Mouse (Mus musculus) forebrain, embryonic 16.5 days (tissue): ENCODE results near the gene B4galt3. TPM values are rescaled to one million over a fixed set of nuclear protein-coding genes. Genes with fewer than 3 reads are reported as not detected.

Source experiments
- ATAC-seq: fragments of 200-750 bp; cut with Nextera tagmentation; 2 replicates; pipeline ENCODE4 v1.8.0; 2017; ENCODE audit warnings: mild to moderate bottlenecking, moderate library complexity
- H3K27ac ChIP-seq: fragments of 300-500 bp; sonication (generic); 2 replicates; pipeline ENCODE4 v1.5.1; 2014; ENCODE audit warnings: low read length, control low read depth
- H3K27me3 ChIP-seq: fragments of 300-500 bp; sonication (generic); replicated peaks from 2 replicates; pipeline ENCODE4 v1.6.1; 2014; ENCODE audit warnings: low read length; ENCODE audit not compliant: control insufficient read depth, insufficient read depth
- H3K36me3 ChIP-seq: fragments of 300-500 bp; sonication (generic); 2 replicates; pipeline ENCODE4 v1.6.1; 2014; ENCODE audit not compliant: control insufficient read depth, insufficient read depth
- H3K4me1 ChIP-seq: fragments of 300-500 bp; sonication (generic); replicated peaks from 2 replicates; pipeline ENCODE4 v1.6.1; 2014; ENCODE audit warnings: low read length; ENCODE audit not compliant: control insufficient read depth, insufficient read depth
- H3K4me2 ChIP-seq: fragments of 300-500 bp; sonication (generic); 2 replicates; pipeline ENCODE4 v1.6.1; 2014; ENCODE audit warnings: mild to moderate bottlenecking, low read length, control low read depth
- H3K4me3 ChIP-seq: fragments of 300-500 bp; sonication (generic); replicated peaks from 2 replicates; pipeline ENCODE4 v1.5.1; 2014; ENCODE audit warnings: mild to moderate bottlenecking, low read length, control low read depth
- H3K9ac ChIP-seq: fragments of 300-500 bp; sonication (generic); replicated peaks from 2 replicates; pipeline ENCODE4 v1.6.1; 2014; ENCODE audit warnings: low read depth, low read length, control low read depth
- H3K9me3 ChIP-seq: fragments of 300-500 bp; sonication (generic); 2 replicates; pipeline ENCODE4 v1.6.1; 2016; ENCODE audit warnings: low read length; ENCODE audit not compliant: control insufficient read depth
- WGBS: fragments of 180-500 bp; shearing (Covaris S2); extraction: QIAGEN DNeasy Blood & Tissue Kit; methylation state at CpG from one replicate; pipeline ENCODE4 v1.1.7; 2014; 5-methylcytosine and 5-hydroxymethylcytosine counted together
- polyA plus RNA-seq: library from polyadenylated mRNA; unstranded; fragments of >200 nt; fragmentation: Nextera tagmentation; extraction: Ambion mirVana; gene quantifications from 2 replicates; pipeline ENCODE4 v1.2.1, GENCODE M21; 2015

Gene B4galt3
- polyA plus RNA-seq: 111 and 114 TPM in 2 replicates

- WGBS: 3% methylated on average over 36 of the region's 36 CpGs
- Histone ChIP-seq H3K27me3 (no peaks in the 10 kb centered on the region), H3K36me3 (peaks cover 10% of the 10 kb centered on the region), H3K9ac (peak within 1 kb of the TSS; percentile 73), H3K27ac (peak within 1 kb of the TSS; percentile 14), H3K4me3 (peak within 1 kb of the TSS; percentile 61), H3K9me3 (no peaks in the 10 kb centered on the region), H3K4me2 (peak within 1 kb of the TSS; percentile 92), H3K4me1 (peaks cover 22% of the 10 kb centered on the region)
- peak; percentile 96 for ATAC-seq
Observed at GRCm38 (mm10) chr1:171269848-171270572, at the start of gene B4galt3. Gene B4galt3 (plus strand): TSS chr1:171270328.

GRCm38 (mm10) chr1:171220871-171221270, 49.3 kb upstream of the B4galt3 start:
- ATAC-seq: peak; percentile 24
- peak overlapping the region; percentile 80 for H3K4me2 ChIP-seq
- no peak overlapping the region for H3K27ac ChIP-seq
- peak overlapping the region; percentile 2; the same call in 1 of the 2 replicates for H3K4me3 ChIP-seq
- H3K9me3 ChIP-seq: no peaks in the 10 kb centered on the region
- no peak overlapping the region for H3K9ac ChIP-seq
- WGBS: 5% methylated on average over 10 of the region's 10 CpGs
- peaks cover 13% of the 10 kb centered on the region for H3K4me1 ChIP-seq
- no peaks in the 10 kb centered on the region for H3K27me3 ChIP-seq
- peaks cover 3% of the 10 kb centered on the region; the same call in 1 of the 2 replicates for H3K36me3 ChIP-seq

GRCm38 (mm10) chr1:171221281-171222193, 48.6 kb upstream of the B4galt3 start:
- peak overlapping the region; percentile 54 for H3K4me3 ChIP-seq
- H3K36me3 ChIP-seq: peaks cover 3% of the 10 kb centered on the region; the same call in 1 of the 2 replicates
- 6% methylated on average over 22 of the region's 22 CpGs for WGBS
- H3K27ac ChIP-seq: no peak overlapping the region
- H3K9ac ChIP-seq: peak overlapping the region; percentile 55
- peaks cover 13% of the 10 kb centered on the region for H3K4me1 ChIP-seq
- H3K9me3 ChIP-seq: no peaks in the 10 kb centered on the region
- H3K4me2 ChIP-seq: peak overlapping the region; percentile 80
- ATAC-seq: peak; percentile 10
- H3K27me3 ChIP-seq: no peaks in the 10 kb centered on the region

- peaks cover 3% of the 10 kb centered on the region; the same call in 1 of the 2 replicates for H3K36me3 ChIP-seq
- H3K9ac ChIP-seq: peak within 1 kb of the TSS; percentile 55
- H3K9me3 ChIP-seq: no peaks in the 10 kb centered on the region
- ATAC-seq: peak; percentile 96
- H3K4me3 ChIP-seq: peak within 1 kb of the TSS; percentile 54
- no peaks in the 10 kb centered on the region for H3K27me3 ChIP-seq
- H3K4me2 ChIP-seq: peak within 1 kb of the TSS; percentile 80
- WGBS: 1% methylated on average over 28 of the region's 28 CpGs
- peak within 1 kb of the TSS; percentile 5 for H3K27ac ChIP-seq
- peaks cover 13% of the 10 kb centered on the region for H3K4me1 ChIP-seq
Observed at GRCm38 (mm10) chr1:171222238-171223155, 47.6 kb upstream of the B4galt3 start, which contains the start of gene Tomm40l. Gene Tomm40l (minus strand): TSS chr1:171222514.

- peaks cover 2% of the 10 kb centered on the region; the same call in 1 of the 2 replicates for H3K36me3 ChIP-seq
- ATAC-seq: no peak
- peak overlapping the region; percentile 5; the same call in 1 of the 2 replicates for H3K27ac ChIP-seq
- H3K9me3 ChIP-seq: no peaks in the 10 kb centered on the region
- peak overlapping the region; percentile 37 for H3K4me2 ChIP-seq
- H3K27me3 ChIP-seq: no peaks in the 10 kb centered on the region
- 84% methylated on average over 6 of the region's 6 CpGs for WGBS
- H3K4me1 ChIP-seq: peaks cover 13% of the 10 kb centered on the region
- no peak overlapping the region for H3K9ac ChIP-seq
- peak overlapping the region; percentile 54; the same call in 1 of the 2 replicates for H3K4me3 ChIP-seq
Observed at GRCm38 (mm10) chr1:171223168-171223567, 47.0 kb upstream of the B4galt3 start.

- H3K9ac ChIP-seq: no peak overlapping the region
- H3K36me3 ChIP-seq: no peaks in the 10 kb centered on the region
- H3K4me2 ChIP-seq: no peak overlapping the region
- no peak overlapping the region for H3K27ac ChIP-seq
- H3K9me3 ChIP-seq: no peaks in the 10 kb centered on the region
- no peak overlapping the region for H3K4me3 ChIP-seq
- ATAC-seq: no peak
- 92% methylated on average over 2 of the region's 2 CpGs for WGBS
- H3K4me1 ChIP-seq: peaks cover 13% of the 10 kb centered on the region
- no peaks in the 10 kb centered on the region for H3K27me3 ChIP-seq
Observed at GRCm38 (mm10) chr1:171223796-171224195, 46.3 kb upstream of the B4galt3 start.

- Histone ChIP-seq H3K36me3 (no peaks in the 10 kb centered on the region), H3K4me1 (peaks cover 13% of the 10 kb centered on the region), H3K9me3 (no peaks in the 10 kb centered on the region), H3K4me2 (no peak within 1 kb of the TSS), H3K4me3 (no peak within 1 kb of the TSS), H3K9ac (no peak within 1 kb of the TSS), H3K27ac (no peak within 1 kb of the TSS), H3K27me3 (no peaks in the 10 kb centered on the region)
- 79% methylated on average over 5 of the region's 5 CpGs for WGBS
- ATAC-seq: no peak
Observed at GRCm38 (mm10) chr1:171224857-171225256, 45.3 kb upstream of the B4galt3 start, which contains the start of gene Apoa2. Gene Apoa2 (plus strand): TSS chr1:171225054.

- Histone ChIP-seq H3K9me3 (no peaks in the 10 kb centered on the region), H3K4me1 (peaks cover 4% of the 10 kb centered on the region; the same call in 1 of the 2 replicates), H3K4me3 (no peak overlapping the region), H3K9ac (no peak overlapping the region), H3K27me3 (no peaks in the 10 kb centered on the region), H3K4me2 (no peak overlapping the region), H3K27ac (no peak overlapping the region), H3K36me3 (no peaks in the 10 kb centered on the region)
- ATAC-seq: no peak
- WGBS: 29% methylated on average over 4 of the region's 4 CpGs
Observed at GRCm38 (mm10) chr1:171226780-171227179, 43.3 kb upstream of the B4galt3 start.
